Mouse (Mus musculus) hindbrain, embryonic 14.5 days (tissue): ENCODE data around the gene Ola1. TPM values are rescaled to one million over a fixed set of nuclear protein-coding genes. Genes with fewer than 3 reads are reported as not detected.
A peak's percentile ranks its signal among the peaks of the same experiment; 100 is the strongest.

Source experiments
- ATAC-seq: fragments of 200-750 bp; cut with Nextera tagmentation; 2 replicates; pipeline ENCODE4 v1.8.0; 2017; ENCODE audit warnings: moderate number of reproducible peaks, mild to moderate bottlenecking, moderate TSS enrichment, moderate library complexity; ENCODE audit not compliant: low FRiP score
- DNase-seq: peaks from one replicate; pipeline ENCODE4 v3.0.0-alpha.2; 2015; ENCODE audit warnings: low spot score
- H3K27ac ChIP-seq: fragments of 300-500 bp; sonication (generic); 2 replicates; pipeline ENCODE4 v1.5.1; 2014; ENCODE audit warnings: mild to moderate bottlenecking, moderate library complexity
- H3K27me3 ChIP-seq: fragments of 300-500 bp; sonication (generic); 2 replicates; pipeline ENCODE4 v1.6.1; 2014; ENCODE audit warnings: mild to moderate bottlenecking, low read length, mixed read lengths; ENCODE audit not compliant: control insufficient read depth, insufficient read depth
- H3K36me3 ChIP-seq: fragments of 300-500 bp; sonication (generic); replicated peaks from 2 replicates; pipeline ENCODE4 v1.6.1; 2014; ENCODE audit not compliant: control insufficient read depth, insufficient read depth
- H3K4me1 ChIP-seq: fragments of 300-500 bp; sonication (generic); replicated peaks from 2 replicates; pipeline ENCODE4 v1.6.1; 2014; ENCODE audit warnings: antibody characterized with exemption, low read length, mixed read lengths; ENCODE audit not compliant: control insufficient read depth, insufficient read depth
- H3K4me2 ChIP-seq: fragments of 300-500 bp; sonication (generic); replicated peaks from 2 replicates; pipeline ENCODE4 v1.6.1; 2014; ENCODE audit warnings: mild to moderate bottlenecking, moderate library complexity
- H3K4me3 ChIP-seq: fragments of 300-500 bp; sonication (generic); replicated peaks from 2 replicates; pipeline ENCODE4 v1.5.1; 2014; ENCODE audit warnings: mild to moderate bottlenecking, low read length
- H3K9ac ChIP-seq: fragments of 300-500 bp; sonication (generic); 2 replicates; pipeline ENCODE4 v1.6.1; 2014
- H3K9me3 ChIP-seq: fragments of 300-500 bp; sonication (generic); 2 replicates; pipeline ENCODE4 v1.6.1; 2016; ENCODE audit warnings: low read length; ENCODE audit not compliant: control insufficient read depth
- WGBS: fragments of 180-500 bp; shearing (Covaris S2); extraction: QIAGEN DNeasy Blood & Tissue Kit; methylation state at CpG from one replicate; pipeline ENCODE4 v1.1.7; 2014; 5-methylcytosine and 5-hydroxymethylcytosine counted together
- polyA plus RNA-seq: library from polyadenylated mRNA; unstranded; fragments of >200 nt; fragmentation: Nextera tagmentation; extraction: Ambion mirVana; gene quantifications from 2 replicates; pipeline ENCODE4 v1.2.1, GENCODE M21; 2014

Ola1 gene
- 100 and 103 TPM in 2 replicates for polyA plus RNA-seq

DNA sequence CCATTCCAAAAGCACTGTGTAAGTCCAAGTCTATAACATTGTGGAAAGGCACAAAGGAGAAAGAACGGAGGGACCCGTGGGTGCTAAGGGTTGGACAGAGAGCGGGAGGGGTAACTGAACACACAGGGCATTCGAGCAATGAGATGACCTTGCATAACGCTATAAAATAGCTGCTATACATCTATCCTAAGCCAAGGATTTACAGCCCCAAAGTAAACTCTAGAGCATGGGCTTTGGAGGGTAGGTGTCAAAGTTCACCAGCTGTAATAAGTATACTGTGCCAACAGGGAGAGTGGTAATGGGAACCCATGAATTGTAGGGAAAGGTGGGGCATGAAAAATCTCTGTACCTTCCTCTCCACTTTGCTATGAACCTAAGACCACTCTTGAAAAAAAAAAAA is at the start of gene Ola1:
Gene Ola1 (minus strand): TSS at position 12 of the 400 bp plus-strand sequence.
- Histone ChIP-seq H3K9ac (no peak within 1 kb of the TSS), H3K36me3 (no peaks in the 10 kb centered on the region), H3K27ac (no peak within 1 kb of the TSS), H3K4me1 (0 out of 2 replicates have a peak, but pooled peaks cover 4% of the 10 kb centered on the region), H3K9me3 (peaks cover 4% of the 10 kb centered on the region; the same call in 1 of the 2 replicates), H3K4me2 (no peak within 1 kb of the TSS), H3K27me3 (no peaks in the 10 kb centered on the region), H3K4me3 (no peak within 1 kb of the TSS)
- 90% methylated on average over 5 of the region's 5 CpGs for WGBS
- ATAC-seq (no peak), DNase-seq (no peak)

DNA sequence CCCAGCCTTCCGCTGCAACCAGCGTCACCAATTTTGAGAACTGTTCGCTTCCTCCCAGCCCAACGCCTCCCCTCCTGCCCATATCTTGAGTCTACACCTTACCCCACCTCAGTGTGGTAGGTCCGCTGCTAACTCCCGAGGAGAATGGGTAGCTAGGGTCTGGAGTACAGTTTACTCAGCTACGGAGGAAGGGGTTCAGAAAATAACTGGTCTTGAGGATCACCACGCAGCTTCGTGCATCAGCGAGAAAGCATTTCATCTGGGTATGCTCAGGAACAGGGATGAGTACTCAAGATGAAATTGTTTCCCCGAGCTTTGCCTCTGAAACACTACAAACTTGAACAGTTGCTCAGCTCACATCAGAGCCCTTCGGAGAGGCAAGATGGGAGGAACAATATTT is 49.6 kb upstream of the Ola1 start:
- Histone ChIP-seq H3K36me3 (no peaks in the 10 kb centered on the region), H3K9ac (no peak overlapping the region), H3K4me2 (no peak overlapping the region), H3K9me3 (no peaks in the 10 kb centered on the region), H3K27me3 (peaks cover 84% of the 10 kb centered on the region), H3K27ac (no peak overlapping the region), H3K4me3 (no peak overlapping the region), H3K4me1 (peaks cover 4% of the 10 kb centered on the region; the same call in 1 of the 2 replicates)
- 4% methylated on average over 12 of the region's 12 CpGs for WGBS
- DNase-seq (no peak), ATAC-seq (no peak)

- Histone ChIP-seq H3K4me2 (no peak overlapping the region), H3K36me3 (no peaks in the 10 kb centered on the region), H3K9ac (no peak overlapping the region), H3K27ac (no peak overlapping the region), H3K27me3 (peaks cover 86% of the 10 kb centered on the region), H3K9me3 (no peaks in the 10 kb centered on the region), H3K4me1 (peaks cover 4% of the 10 kb centered on the region; the same call in 1 of the 2 replicates), H3K4me3 (no peak overlapping the region)
- 6% methylated on average over 4 of the region's 4 CpGs for WGBS
- DNase-seq (no peak), ATAC-seq (no peak)
Observed at GRCm38 (mm10) chr2:73267818-73268217, 49.1 kb upstream of the Ola1 start.

DNA sequence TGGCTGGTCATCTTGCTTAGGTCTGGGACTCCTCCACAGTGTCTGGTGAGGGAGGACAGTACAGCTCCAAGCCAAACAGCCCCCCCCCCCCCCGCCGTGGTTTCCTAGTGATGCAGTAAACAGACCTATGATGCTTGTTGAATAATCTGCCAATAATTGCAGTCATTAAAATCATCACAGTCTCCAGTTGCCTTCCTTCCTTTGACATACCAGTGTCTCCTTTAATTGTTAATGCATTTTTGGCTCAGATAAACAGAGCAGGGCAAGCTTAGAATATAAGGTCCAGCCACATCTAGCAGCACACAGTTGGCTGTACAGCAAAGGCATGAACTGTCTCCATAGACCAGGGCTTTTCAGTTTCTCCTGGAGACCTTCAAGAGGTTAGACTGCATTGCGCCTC is 48.5 kb upstream of the Ola1 start:
- H3K9me3 ChIP-seq, result no peaks in the 10 kb centered on the region
- no peak overlapping the region for H3K27ac ChIP-seq
- no peak overlapping the region for H3K4me3 ChIP-seq
- H3K27me3 ChIP-seq, result peaks cover 91% of the 10 kb centered on the region
- 26% methylated on average over 3 of the region's 3 CpGs for WGBS
- no peaks in the 10 kb centered on the region for H3K36me3 ChIP-seq
- no peak overlapping the region for H3K4me2 ChIP-seq
- no peak overlapping the region for H3K9ac ChIP-seq
- ATAC-seq (no peak), DNase-seq (no peak)
- H3K4me1 ChIP-seq, result peaks cover 4% of the 10 kb centered on the region; the same call in 1 of the 2 replicates

DNA sequence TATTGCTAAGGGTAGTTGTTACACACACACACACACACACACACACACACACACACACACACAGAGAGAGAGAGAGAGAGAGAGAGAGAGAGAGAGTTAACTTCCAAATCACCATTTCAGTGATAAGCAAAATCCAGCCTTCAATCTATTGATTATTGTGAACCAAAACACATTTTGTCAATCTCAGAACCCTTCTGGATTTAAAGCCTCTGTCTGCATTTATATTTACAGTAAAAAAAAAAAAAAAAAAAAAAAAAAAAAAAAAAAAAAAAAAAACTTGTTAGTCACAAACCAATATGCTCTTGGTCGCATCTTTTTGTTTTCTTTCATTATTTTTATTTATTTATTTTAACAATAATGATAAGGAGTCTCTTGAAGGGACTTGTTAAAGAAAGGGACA is 47.9 kb upstream of the Ola1 start:
- Histone ChIP-seq H3K9me3 (no peaks in the 10 kb centered on the region), H3K9ac (no peak overlapping the region), H3K4me1 (peaks cover 4% of the 10 kb centered on the region; the same call in 1 of the 2 replicates), H3K36me3 (no peaks in the 10 kb centered on the region), H3K27me3 (peaks cover 91% of the 10 kb centered on the region), H3K27ac (no peak overlapping the region), H3K4me2 (no peak overlapping the region), H3K4me3 (no peak overlapping the region)
- WGBS, result 72% methylated on average over 1 of the region's 1 CpGs
- no peak for ATAC-seq
- no peak for DNase-seq

DNA sequence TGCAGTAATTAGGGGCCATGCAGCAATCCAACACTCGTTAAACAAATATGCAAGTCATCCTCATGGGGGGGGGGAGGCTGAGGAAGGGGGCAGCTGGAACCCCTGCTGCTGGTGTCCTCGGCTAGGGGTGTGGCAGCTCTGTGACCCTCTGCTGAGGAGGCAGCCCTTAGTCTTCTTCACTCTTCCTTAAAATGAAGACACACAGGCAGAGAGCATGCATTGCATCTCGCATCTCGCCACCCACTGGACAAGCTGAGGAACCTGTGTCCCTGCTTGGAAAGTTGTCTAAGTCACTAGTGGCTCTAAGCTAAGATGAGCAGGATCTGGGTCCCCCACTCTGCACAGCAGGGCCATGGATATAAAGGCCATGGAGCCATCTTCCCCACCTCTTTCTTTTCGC is 47.3 kb upstream of the Ola1 start:
- Histone ChIP-seq H3K9ac (no peak overlapping the region), H3K4me2 (no peak overlapping the region), H3K27me3 (peaks cover 86% of the 10 kb centered on the region), H3K4me1 (peaks cover 4% of the 10 kb centered on the region; the same call in 1 of the 2 replicates), H3K4me3 (no peak overlapping the region), H3K9me3 (no peaks in the 10 kb centered on the region), H3K36me3 (no peaks in the 10 kb centered on the region), H3K27ac (no peak overlapping the region)
- no peak for ATAC-seq
- WGBS, result 8% methylated on average over 5 of the region's 5 CpGs
- no peak for DNase-seq

- no peak for ATAC-seq
- H3K27me3 ChIP-seq, result peaks cover 78% of the 10 kb centered on the region
- H3K36me3 ChIP-seq, result no peaks in the 10 kb centered on the region
- no peak overlapping the region for H3K27ac ChIP-seq
- H3K4me2 ChIP-seq, result peak overlapping the region; percentile 45
- no peak overlapping the region for H3K9ac ChIP-seq
- DNase-seq, result no peak
- H3K9me3 ChIP-seq, result no peaks in the 10 kb centered on the region
- peaks cover 4% of the 10 kb centered on the region; the same call in 1 of the 2 replicates for H3K4me1 ChIP-seq
- no peak overlapping the region for H3K4me3 ChIP-seq
- 8% methylated on average over 11 of the region's 11 CpGs for WGBS
Observed at GRCm38 (mm10) chr2:73264611-73265195, 46.0 kb upstream of the Ola1 start.

DNA sequence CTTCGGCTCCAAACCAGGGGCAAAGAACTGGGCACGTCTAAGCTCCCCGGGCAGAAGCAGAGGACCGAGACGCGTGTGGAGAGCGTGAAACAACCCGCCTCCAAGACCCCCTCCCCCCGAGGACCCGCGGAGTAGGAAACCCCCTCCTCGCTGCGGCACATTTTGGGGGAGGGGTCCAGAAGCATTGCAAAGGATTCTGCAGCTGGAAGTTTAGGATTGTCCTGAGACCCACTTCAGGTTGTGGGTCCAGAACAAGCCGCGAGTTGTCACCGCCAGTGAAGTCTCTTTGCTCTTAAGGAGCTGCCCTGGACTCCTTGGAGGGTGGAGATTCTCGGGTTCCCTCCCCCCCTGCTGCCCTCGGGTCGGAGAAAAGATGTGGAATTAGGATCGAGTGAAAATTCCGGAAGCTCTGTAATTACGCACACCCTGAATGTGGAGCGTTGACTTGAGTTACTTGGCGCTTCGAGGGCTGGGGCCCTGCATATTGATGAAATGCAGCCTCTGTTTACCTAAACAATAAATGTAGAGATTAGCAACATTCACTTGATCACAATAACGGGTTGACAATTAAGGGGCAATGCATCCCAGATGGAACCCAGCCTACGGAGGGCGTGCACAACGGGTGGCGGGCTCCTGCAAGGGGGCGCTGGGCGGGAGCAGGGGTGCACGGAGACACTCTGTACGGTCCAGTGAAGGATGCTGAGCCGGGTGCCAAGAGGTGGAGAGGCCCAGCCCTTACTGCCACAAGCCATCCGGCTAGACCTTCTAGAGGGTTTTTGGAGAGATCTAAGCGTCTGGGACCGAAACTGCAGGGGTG is 45.3 kb upstream of the Ola1 start:
- Histone ChIP-seq H3K27ac (no peak overlapping the region), H3K4me3 (peak overlapping the region; percentile 23), H3K4me1 (peaks cover 4% of the 10 kb centered on the region; the same call in 1 of the 2 replicates), H3K9me3 (no peaks in the 10 kb centered on the region), H3K9ac (no peak overlapping the region), H3K36me3 (no peaks in the 10 kb centered on the region), H3K4me2 (peak overlapping the region; percentile 45), H3K27me3 (peaks cover 71% of the 10 kb centered on the region)
- ATAC-seq (no peak), DNase-seq (no peak)
- 3% methylated on average over 38 of the region's 38 CpGs for WGBS

- H3K4me3 ChIP-seq, result peak overlapping the region; percentile 23
- H3K27me3 ChIP-seq, result peaks cover 66% of the 10 kb centered on the region
- 10% methylated on average over 16 of the region's 16 CpGs for WGBS
- no peaks in the 10 kb centered on the region for H3K9me3 ChIP-seq
- ATAC-seq (no peak), DNase-seq (no peak)
- H3K4me1 ChIP-seq, result peaks cover 4% of the 10 kb centered on the region; the same call in 1 of the 2 replicates
- no peak overlapping the region for H3K27ac ChIP-seq
- no peak overlapping the region for H3K9ac ChIP-seq
- peak overlapping the region; percentile 45 for H3K4me2 ChIP-seq
- H3K36me3 ChIP-seq, result no peaks in the 10 kb centered on the region
Observed at GRCm38 (mm10) chr2:73263172-73263765, 44.5 kb upstream of the Ola1 start.
